Mouse (Mus musculus) subcutaneous adipose tissue, adult 2 months (tissue): ENCODE data around the gene Olfr1469. TPM values are rescaled to one million over a fixed set of nuclear protein-coding genes. Genes with fewer than 3 reads are reported as not detected.

ENCODE experiments used
- polyA plus RNA-seq: library from polyadenylated mRNA; depleted of rRNA; stranded (reverse); fragments of >200 nt; gene quantifications from 2 replicates; pipeline ENCODE4 v1.2.3, GENCODE M21; 2012; ENCODE audit warnings: low replicate concordance; rRNA removed

Gene Olfr1469
- polyA plus RNA-seq = not detected in 2 replicates

DNA sequence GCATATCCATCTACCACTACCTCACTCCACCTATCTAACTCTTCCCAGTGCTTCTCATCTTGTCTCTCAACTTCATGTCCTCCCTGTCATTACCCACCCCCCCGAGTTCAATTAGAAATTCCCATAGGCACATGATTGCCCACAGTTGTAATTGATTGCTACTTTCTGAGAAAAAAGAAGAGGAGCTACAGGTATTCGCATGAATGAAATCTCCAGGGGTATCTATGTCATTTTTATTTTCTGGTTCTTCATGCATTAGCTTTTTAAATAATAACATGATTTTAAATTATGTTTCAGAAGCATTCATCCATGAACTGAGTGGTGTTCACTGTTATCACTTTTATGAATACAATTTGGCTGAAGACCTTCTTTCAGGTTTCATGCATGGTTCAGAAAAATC, at the start of gene Olfr1469:
Olfr1469 (plus strand) TSS at position 301 of the 400 bp plus-strand sequence.

DNA sequence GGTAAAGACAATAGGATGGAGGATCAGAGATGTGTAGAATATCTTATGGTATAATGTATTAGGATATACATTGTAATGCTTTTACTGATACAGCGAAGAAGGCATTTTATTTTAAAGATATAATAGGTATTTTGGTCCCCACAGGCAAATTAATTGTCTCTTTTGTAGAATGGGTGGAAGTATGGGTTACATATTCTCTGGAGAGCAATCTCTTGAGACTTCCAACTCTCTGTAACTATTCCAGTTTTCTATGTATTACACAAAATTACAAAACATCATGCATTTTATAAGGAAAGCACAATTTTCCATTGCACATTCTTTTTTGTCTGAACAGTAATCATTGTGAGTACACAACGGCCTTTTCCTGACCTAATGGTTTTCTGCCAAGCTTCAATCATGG, 45.7 kb upstream of the Olfr1469 start, which contains the start of gene Olfr1467:
Olfr1467 (plus strand) TSS at position 301 of the 400 bp plus-strand sequence.

DNA sequence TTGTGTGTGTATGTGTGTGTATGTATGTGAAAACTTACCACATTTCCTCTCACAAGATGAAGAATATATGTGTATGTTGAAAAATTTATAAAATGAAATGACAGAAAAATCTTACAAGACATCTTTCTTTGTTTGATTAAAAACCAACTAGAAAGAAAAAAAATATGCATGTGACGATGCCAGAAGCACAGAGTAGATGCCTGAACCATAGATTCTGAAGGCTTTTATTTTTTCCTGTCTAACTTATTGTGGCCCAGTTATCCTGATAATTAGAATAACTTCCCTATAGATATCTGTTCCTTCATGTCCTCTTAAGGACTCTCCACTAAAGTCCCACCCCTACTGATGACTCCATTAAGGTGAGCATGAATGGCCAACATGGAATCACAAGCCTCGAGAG, 35.5 kb downstream of the Olfr1469 start, which contains the start of gene Olfr1471:
Olfr1471 (plus strand) TSS at position 301 of the 400 bp plus-strand sequence.

DNA sequence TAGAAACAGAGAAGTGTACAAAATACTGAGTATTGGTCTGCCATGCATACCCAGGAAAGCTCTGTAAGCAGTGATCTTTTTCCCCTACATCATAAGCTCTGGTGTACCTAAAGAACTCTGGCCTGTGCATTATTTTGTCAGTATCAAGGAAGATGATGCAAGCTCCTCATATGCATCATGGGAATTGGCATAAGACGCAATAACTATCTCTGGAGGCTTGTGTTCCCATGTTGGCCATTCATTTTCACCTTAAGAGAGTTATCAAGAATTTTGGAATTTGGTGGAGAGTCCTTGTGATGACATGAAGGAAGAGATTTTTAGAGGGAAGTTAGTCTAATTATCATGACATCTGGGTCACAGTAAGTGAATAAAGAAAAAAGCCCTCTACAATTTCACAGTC, 48.3 kb downstream of the Olfr1469 start, which contains the start of gene Olfr1472:
Olfr1472 (minus strand) TSS at position 101 of the 400 bp plus-strand sequence.

Other genes with a start within 250 kb of the Olfr1469 start
- gene Olfr1461, start 244.8 kb upstream of the Olfr1469 start, polyA plus RNA-seq = not detected in 2 replicates
- not detected in 2 replicates for gene Olfr1462, start 222.1 kb upstream of the Olfr1469 start, polyA plus RNA-seq
- gene Olfr1463, start 176.5 kb upstream of the Olfr1469 start, polyA plus RNA-seq = not detected in 2 replicates
- gene Olfr1465, start 92.3 kb upstream of the Olfr1469 start, polyA plus RNA-seq = not detected in 2 replicates
- not detected in 2 replicates for gene Olfr1466, start 69.0 kb upstream of the Olfr1469 start, polyA plus RNA-seq
- gene Olfr1467, start 45.6 kb upstream of the Olfr1469 start, polyA plus RNA-seq = not detected in 2 replicates
- gene Olfr1471, start 35.6 kb downstream of the Olfr1469 start, polyA plus RNA-seq = not detected in 2 replicates
- not detected in 2 replicates for gene Olfr1472, start 48.2 kb downstream of the Olfr1469 start, polyA plus RNA-seq
- gene Olfr1474, start 61.7 kb downstream of the Olfr1469 start, polyA plus RNA-seq = not detected in 2 replicates
- not detected in 2 replicates for gene Olfr1475, start 72.3 kb downstream of the Olfr1469 start, polyA plus RNA-seq
- gene Olfr1477, start 92.7 kb downstream of the Olfr1469 start, polyA plus RNA-seq = not detected in 2 replicates
- not detected in 2 replicates for gene Olfr1480, start 120.1 kb downstream of the Olfr1469 start, polyA plus RNA-seq
- gene Olfr1484, start 175.7 kb downstream of the Olfr1469 start, polyA plus RNA-seq = not detected in 2 replicates
- gene Olfr1487, start 209.5 kb downstream of the Olfr1469 start, polyA plus RNA-seq = not detected in 2 replicates
- gene Olfr1489, start 223.8 kb downstream of the Olfr1469 start, polyA plus RNA-seq = not detected in 2 replicates
- gene Olfr1490, start 243.2 kb downstream of the Olfr1469 start, polyA plus RNA-seq = not detected in 2 replicates